Mouse (Mus musculus) cerebral cortex, adult 2 months (tissue): ENCODE measurements around the gene Peli1.

Experiments
- WGBS: fragments of 180-500 bp; shearing (Covaris S2); methylation state at CpG from one replicate; pipeline ENCODE4 v1.1.7; 2018; 5-methylcytosine and 5-hydroxymethylcytosine counted together

Peli1 gene

DNA sequence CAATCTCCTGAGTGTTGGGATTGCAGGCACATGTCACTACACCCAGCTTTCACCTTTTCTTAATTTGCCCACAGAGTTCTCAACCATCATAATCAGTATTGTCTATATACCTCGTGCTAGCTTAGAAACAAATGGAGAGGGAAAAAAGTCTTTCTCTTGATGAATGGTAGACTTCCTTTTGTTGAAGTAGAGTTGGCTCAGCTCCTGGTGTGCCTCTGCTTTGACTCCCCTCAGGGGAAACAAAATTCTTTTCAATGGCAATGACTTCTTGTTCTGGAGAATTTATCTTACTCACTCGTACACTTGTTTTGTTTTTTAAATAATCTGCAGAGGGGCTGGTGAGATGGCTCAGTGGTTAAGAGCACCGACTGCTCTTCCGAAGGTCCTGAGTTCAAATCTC lies 62.0 kb downstream of the Peli1 start:
- 79% methylated on average over 4 of the region's 4 CpGs for WGBS

DNA sequence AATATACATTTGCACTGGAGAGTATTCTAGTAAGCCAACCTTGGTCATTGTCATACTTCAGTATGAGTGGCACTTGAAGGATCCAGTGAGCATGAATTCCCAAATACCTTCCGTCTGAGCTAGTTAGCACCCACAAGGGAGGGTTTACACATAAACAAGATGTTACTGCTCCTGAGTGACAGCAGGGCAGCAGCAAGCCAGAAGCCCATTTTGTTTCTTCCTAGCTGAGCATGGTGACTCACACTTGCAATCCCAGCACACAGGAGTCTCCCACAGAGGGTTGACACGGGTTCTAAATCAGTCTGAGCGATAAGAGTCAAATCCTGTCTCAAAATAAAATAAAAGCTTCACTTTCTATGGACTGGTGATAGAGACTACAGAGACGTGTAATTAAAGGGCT lies 66.5 kb downstream of the Peli1 start:
- WGBS = 38% methylated on average over 4 of the region's 4 CpGs

DNA sequence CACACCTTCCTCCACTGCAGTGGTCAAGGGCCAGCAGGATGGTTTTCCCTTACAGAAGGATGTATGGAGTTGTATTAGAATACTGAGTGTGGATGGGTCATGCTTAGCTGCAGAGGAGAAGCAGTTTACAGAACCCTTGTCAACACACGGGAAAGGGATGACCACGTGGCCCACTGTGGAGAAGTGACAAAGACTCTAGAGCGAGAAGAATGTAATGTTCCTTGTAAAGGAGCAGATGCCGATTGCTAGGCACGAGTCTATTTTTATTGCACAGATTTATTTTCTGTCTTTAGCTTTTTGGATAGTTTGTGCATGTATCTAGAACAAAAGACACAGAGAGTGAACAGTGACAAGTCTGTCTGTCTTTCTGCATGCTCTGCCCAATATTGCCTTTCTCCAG lies 71.0 kb downstream of the Peli1 start:
- WGBS = 36% methylated on average over 5 of the region's 5 CpGs

DNA sequence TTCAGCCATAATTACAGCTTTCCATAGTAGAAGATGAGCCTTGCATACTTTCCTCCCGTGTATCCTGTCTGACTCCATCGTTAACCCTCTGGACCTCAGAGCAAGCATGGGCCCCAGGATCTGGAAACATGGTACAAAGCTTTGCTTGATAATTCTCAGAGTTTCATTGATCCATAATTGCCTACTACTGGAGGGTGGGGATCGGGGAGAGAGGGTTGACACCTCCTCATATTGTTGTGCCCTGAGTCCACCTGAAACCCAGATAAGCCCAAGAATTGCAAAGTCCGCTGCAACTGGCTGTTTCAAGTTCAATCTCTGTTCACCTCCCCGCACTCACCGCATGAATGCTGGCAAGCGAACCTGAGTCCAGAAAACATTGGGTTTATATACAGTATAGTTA lies 72.1 kb downstream of the Peli1 start:
- 76% methylated on average over 7 of the region's 7 CpGs for WGBS

DNA sequence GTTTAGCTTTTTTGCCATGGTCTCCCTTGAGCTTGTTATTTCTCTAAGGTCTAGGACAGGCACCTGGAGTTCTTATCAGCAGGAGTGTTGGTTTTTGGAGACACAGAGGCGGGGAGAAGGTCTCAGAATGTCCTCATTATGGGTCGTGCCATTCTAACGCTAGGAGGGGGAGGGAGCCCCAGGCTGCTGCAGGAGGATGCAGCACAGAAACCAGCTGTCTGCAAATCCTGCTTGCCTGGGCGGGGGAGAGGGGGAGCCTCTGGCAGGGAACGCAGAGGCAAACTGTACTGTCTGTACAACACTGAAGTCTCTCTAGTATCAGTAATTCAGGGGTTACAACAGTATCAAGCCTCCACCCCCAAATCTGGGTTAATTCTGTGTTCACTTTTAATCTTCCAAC lies 72.6 kb downstream of the Peli1 start:
- WGBS = 17% methylated on average over 5 of the region's 5 CpGs

DNA sequence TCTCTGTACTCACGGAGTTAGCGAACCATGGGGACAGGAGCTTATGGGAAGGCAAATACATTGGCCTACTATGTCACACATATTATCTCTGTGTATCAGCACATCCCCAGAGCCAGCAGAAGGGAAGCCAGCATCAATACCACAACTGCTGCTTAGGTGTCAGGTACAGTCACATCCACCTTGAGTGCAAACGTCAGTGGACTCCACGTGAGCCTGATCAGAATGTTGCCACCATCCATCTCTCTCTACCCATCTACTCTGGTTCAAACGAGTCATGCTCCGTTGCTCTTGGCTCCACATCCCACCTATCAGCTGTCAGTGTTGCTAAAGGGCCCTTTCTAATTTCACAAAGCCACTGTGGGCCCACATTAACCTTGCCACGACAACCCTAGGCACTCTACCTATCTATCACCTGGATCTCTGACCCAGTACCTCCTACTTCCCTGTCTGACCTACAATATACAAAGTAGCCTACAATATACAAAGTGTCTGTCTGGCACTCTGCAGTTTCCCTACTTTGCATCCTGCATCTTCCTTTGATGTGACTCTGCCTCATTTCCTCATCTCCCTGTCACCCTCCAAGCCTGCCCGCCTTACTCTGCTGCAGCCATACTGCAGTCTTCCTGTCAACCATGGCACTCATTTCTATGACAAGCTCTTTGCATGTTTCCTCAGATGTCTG lies 73.4 kb downstream of the Peli1 start:
- 60% methylated on average over 8 of the region's 8 CpGs for WGBS

DNA sequence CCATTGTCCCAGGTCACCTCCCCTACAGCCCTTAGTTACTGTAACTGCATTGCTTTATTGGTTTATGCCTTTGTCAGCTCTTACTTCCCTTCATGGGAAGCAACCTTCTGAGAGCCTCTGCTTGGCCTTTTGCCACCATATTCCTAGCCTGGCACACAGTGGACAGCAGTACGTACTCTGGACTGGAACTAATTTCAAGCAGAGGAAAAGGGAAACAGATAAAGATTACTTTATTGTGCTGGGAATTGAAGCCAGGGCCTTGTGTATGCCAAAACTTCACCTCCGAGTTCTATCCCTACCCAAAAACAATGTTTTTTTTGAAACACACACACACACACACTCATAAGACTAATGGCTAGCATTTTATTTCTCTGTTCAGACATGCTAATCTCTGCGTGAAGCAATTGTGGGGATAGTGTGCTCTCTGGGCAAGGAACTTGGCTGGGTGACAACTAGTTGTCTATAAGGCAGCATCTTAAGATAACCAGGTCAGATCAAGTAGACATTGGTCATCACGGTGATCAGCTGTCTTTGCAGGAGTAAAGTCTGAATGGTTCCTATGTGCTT lies 74.0 kb downstream of the Peli1 start:
- 82% methylated on average over 4 of the region's 4 CpGs for WGBS

DNA sequence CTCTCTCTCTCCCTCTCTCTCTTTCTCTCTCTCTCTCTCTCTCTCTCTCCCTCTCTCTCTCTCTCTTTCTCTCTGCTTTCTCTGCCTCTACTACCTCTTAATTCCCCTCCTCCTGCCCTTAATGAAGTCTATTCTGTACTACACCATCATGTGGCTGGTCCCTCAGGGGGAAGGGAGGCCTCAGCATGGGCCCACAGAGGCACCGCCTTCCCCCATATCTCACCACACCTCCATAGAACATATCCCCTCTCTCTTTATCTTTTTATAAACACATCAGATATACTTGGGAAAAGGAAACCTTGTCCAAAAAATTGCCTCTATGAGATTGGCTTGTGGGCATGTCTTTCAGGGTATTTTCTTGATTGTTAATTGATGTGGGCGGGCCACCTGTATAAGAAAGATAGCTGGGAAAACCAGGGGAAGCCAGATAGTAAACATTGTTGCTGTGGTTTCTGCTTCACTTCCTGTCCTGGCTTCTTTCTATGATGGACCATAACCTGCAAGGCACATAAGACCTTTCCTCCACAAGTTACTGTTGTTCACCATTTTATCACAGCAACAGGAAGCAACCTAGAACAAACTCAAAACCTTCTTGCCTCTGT lies 75.5 kb downstream of the Peli1 start:
- 97% methylated on average over 2 of the region's 2 CpGs for WGBS

DNA sequence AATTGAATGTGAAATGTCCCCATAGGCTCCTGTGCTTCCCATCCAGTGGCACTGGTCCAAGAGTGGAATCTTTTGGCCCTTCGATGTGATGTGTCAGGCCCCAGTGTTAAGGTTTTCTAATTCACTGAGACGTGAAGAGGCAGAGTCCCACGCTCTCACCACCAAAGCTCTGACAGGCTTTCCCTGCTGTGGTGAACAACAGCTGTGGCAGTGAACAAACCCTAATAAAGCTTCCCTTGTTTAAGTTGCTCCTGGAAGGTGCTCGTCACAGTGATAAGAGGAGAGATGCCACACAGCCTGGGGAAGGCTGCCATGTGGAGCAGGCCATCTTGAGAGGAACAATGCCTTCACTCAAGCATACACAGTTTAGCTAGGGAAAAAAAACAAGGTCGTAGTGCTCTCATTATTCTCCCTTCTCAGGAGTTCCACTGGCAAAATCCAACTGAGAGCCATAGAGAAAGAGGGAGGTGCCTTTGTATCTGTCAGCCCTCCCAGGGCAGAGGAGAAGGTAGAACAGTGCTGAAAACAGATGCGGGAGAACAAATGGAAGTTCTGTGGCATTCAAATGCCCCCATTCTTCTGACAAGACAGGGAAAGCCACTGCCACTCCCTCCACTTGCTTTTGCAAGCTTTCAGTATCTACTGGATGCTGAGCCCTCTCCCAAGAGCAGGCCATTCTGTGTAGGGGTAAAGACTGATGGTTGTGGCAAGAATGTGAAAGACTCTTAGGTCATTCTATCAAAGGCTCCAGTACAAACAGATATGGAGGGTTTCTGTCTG lies 77.9 kb downstream of the Peli1 start:
- 73% methylated on average over 6 of the region's 6 CpGs for WGBS

DNA sequence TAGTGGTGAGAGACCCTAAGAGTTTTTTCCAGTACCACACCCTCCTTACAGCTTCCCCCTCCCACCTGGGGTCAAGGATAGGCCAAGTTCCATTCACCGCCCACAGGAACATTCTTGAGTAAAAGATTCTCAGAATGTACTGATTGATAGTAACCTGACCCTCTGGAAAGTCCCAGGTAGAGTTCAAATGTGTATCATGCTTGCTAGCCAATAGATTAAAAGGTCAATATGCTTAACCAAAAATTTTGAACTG lies 78.4 kb downstream of the Peli1 start:
- WGBS = 95% methylated on average over 1 of the region's 1 CpGs

DNA sequence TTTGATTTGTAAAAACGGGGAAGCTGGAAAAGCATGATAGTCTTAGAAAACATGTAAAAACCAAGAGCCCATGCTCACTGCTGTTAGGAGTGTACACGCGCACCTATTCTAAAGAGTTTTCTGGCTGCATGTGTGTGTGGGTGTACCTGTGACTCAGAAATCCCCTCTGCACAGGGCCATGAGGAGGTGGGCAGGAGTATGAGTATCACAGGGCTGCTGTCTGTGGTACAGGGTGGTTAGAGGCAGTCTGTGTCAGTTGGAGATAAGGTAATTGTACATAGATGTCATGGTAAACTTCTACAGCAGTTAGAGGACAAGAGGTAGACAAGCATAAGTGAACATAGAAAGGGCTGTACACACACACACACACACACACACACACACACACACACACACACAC lies 81.2 kb downstream of the Peli1 start:
- WGBS = 59% methylated on average over 3 of the region's 3 CpGs

DNA sequence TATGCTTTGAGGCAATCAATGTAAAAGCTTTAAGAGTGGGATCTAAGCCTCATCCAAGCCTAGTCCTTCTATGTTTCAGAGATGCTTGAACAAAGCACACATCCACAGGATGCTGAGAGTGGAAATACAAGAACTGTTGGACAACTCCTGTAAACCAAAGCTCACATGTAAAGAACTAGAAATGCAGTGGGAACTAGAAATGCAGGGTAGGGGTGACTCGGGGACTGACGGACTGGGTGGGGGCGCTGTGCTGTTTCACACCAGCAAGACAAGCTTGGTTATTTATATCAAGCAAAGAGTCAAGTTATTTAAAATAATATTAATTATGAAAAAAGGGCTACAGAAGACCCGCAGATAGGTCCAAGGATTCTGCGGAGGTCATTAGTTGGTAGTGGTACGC lies 82.8 kb downstream of the Peli1 start:
- 64% methylated on average over 6 of the region's 6 CpGs for WGBS

DNA sequence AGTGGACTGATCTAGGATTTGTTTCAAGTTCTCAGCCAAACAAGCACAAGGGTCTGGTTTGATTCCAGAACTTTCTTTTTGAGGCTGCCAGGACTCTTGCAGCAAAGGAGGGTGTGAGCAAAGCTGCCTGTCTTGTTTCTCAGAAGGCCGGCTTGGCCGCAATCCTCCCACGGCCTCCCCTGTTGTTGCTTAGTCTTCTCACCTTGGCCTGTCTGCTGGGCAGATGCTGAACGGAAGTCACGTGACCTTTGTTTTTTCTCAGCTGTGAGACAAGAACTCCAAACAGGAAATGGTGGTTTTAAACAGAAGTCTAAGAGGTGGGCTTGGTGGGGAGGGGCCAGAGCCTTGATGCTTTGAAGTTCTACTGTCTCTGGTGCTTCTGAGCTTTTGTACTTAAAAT lies 83.3 kb downstream of the Peli1 start:
- 25% methylated on average over 5 of the region's 5 CpGs for WGBS

DNA sequence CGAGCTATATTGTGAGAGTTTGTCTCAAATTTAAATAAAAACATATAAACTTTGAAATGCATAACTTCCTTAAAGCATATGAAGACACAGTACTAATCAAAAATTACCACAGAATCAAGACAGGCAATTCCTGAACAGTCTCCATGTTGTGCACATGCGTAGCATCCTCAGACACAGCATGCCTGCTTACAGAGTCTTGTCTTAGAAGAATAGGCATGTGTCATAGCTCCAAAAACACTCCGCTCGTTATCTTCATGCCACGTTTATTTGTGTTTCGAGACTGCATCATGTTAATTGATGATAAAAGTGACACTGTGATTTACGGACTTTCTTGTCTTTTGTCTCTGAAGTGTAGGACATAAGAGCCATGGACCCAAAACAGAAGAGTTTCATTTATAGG lies 84.0 kb downstream of the Peli1 start:
- WGBS = 84% methylated on average over 7 of the region's 7 CpGs

DNA sequence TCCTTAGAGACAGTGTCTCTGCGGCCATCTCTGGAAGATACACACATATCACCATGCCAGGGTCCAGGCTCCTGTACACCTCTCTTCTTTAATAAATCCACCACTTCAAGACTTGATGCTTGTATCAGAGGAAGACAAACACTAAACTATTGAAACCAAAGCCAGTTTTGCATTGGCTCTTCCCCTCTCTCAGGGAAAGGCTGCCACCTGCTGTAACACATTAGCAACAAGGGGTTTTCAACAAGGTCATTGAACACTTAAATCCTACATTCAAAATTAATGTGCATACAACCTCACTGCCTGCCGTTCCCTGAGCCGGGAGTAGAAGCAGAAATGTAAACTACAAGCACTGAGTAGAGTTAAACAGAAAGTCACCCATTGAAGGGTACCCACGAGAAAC lies 87.3 kb downstream of the Peli1 start:
- WGBS = 35% methylated on average over 4 of the region's 4 CpGs

DNA sequence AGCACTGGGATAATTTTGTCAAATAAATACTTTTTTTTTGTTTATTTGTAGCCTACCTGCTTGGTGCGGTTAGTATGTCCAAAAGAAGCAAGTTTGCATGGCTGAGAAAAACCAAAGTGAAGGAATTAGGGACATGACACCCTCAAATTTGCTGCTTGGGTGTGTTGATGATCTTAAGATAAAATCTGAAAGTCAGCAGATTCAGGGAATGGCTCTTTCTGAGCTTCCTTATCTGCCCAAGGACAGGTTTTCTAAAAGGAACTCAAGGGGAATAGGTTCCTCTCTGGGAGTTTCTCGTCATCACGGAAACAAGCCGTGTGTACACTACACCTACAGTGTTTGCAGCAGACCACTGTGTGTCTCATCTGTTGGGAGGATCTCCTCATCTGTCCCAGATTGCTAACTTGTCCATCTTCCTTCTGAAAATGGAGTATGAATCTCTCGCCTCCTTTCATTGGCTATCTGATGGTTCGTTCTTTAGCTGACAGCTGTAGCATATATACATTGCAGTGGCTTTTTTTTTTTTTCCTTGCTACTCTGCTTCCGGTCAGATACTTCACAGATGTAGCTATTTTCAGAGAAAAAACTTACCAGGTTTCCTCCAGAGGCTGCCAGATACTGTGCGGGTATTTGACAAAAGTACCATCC lies 88.0 kb downstream of the Peli1 start:
- 77% methylated on average over 8 of the region's 8 CpGs for WGBS

DNA sequence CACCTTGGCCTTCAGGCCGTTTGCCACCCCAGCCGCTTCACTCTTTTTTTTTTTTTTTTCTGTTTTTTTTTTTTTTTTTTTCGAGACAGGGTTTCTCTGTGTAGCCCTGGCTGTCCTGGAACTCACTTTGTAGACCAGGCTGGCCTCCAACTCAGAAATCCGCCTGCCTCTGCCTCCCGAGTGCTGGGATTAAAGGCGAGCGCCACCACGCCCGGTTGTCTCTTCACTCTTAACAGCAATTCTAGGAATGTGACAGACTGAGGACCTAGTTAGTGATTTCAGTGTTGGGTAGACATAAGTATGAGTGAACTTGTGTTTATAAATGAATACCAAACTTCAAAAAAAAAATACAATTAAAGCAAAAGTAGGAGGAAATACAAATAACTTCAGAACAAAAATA lies 88.8 kb downstream of the Peli1 start:
- 80% methylated on average over 9 of the region's 9 CpGs for WGBS

DNA sequence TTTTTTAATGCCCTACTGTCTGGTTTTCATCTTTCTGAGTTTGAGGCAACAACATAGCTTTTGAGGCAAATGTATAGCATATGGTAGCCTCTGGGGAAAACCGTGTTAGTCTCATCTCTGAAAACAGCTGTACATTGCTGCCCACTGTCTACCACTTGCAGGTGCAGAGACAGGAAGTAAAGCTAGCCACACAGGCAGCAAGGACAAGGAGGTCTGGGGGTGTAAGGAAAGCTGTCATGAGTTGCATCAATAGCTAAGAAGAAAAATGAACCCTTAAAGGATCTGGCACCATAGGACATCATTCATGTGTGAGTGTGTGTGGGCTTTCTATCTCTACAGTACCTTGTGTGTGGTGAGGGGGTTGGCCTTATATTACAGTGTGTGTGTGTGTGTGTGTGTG lies 89.6 kb downstream of the Peli1 start:
- 40% methylated on average over 1 of the region's 1 CpGs for WGBS

DNA sequence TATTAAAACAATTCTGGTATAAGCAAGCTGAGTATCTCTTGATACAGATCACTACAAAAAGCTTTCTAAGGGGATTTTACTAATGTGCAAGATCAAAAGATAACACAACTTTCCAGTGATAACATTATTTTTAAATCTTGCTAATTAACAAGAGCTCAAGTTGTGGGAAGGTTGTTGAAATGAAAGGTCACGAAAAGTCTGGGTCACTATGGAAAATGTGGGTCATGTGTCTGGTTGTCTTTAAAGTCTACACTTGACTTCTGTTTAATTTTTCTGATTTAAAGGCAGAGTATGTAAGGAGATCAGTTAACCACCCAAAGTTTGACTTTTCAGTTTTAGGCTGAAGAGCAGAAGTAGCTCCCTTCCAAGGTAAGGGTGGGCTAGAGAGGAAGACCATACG lies 90.5 kb downstream of the Peli1 start:
- WGBS = 92% methylated on average over 2 of the region's 2 CpGs

DNA sequence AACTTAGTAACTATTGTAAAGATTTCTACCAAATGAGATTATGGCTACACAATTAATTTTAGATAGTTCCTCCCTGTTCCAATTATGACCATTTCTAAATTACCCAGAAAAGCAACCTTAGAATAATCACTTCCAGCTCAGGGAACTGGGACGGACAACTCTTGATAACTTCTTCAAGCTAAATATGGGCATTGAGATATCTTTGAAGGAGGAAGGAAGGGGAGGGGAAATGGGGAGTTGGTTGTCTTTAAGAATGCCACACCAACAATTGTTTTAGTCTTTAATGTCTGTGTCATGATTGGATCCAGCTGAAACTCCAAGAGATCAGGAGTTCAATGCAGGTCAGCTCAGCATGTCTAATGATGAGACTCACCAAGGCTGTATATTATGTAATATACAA lies 91.6 kb downstream of the Peli1 start:
- 49% methylated on average over 1 of the region's 1 CpGs for WGBS

DNA sequence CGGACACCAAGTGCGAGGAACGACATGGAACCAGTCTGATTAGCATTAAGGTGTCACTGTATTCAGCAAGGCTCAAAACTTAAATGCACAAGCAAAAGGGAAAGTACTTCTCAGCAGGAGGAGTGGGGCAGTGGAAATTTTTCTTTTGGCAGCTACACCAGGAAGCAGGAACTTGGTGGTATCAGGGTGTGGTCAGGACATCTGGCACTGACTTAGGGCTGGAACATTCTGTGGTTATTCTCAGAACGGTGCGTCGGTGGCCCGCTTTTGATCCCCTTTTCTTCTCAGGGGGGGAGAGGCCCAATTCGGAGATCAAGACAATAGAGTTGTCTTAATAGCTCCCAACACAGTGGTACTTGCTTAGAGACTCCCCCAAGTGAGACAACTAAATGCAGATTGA lies 100.7 kb downstream of the Peli1 start:
- 77% methylated on average over 8 of the region's 8 CpGs for WGBS

DNA sequence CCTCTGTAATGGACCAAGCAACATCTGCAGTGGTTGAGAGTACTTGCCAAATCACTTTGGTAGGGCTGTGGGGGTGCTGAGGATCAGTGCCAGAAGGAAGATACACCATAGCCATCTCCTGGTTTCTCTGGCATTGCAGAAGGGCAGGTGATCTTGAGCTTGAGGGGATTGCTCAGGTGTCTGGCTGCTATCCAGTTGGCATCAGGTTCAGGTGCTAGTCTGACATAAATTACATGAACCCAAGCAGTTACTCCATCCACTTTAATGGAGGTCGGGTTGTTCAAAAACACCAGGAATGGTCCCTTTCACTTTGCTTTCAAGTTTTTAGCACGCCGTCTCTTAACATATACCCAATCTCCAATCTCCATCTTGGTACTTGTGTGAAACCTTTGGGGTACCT lies 103.8 kb downstream of the Peli1 start:
- 98% methylated on average over 3 of the region's 3 CpGs for WGBS
